Mouse (Mus musculus): Measurements from ENCODE around the gene Zfp398.

Gene Zfp398

DNA sequence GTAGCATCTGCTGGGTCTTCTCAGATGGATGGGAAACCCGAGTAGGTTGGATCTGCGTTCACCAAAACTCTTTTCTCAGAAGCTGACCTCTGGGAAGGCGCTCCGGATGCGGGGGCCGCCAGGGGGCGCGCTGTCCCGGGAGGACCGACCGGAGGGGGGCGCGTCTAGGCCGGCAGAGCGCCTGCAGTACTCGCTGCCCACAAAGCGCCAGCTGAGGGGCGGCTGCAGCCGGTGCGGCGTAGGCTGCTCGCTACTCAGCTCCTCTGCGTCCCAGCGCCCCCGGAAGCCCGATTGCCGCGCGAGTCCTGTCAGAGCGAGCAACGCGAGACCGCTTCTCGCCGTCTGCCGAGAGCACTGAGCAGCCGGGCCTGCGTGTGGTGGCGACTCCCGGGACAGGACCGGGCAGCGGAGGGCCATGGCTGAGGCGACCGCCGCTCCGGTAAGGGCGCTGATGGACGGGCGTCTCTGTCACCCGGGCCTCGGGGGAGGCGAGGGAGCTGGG, at the start of gene Zfp398:
Zfp398 (plus strand) TSS at position 180 of the 502 bp plus-strand sequence.
- peak; percentile 97 for DNase-seq (ENCODE audit: low spot score)

DNA sequence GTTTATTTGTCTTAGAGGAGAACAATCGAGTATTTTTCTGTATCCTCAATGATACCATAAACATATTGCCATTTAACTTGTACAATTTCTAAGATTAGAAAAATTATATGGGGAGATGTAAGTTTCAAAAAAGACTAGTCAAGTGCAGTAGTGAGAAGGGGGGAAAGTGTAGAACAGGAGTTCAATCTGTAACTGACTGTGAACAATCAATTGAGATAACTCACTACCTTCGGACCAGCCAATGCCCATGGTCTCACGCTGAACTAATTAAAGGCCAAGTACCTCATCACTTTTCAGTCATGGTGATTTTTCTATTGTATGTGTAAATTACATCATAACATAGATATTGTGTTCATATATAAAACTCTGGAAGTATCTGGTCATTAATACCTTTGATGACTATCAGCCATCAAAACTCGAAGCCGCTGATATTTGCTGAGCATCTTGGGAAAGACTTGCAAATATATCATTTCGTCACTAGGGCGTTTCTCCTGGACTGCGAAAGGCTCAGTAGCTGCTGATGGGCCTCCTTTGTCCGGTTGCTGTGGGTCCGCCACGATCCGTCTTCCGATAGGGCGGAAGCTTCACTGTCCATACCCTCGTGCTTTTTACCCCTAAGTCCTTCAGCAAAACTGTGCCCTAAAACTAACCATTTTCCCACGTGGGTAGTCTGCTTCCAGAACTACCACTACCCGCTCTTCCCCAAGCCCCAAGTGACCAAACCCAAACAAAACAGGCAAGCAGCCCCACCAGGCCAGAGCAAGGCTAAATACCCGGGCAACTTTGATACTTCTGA, 47.3 kb upstream of the Zfp398 start:
- peak; percentile 66 for DNase-seq (ENCODE audit: low spot score)

DNA sequence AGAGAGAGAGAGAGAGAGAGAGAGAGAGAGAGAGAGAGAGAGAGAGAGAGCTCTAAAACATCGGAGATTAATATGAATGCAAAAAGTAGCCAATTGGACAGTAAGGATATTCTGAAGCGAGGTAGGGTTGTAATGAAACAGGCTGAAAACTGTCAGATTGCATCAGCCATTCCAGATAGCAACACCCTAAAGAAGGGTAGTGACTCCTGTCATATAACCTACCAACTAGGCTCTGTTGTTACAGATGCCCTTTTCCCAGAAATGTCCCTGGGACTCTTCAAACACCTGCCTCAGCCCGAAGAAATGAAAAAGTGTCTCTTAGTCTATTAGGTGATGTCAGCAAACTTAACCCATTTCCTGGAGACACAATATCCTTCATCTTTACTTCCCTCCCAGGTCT, 46.6 kb upstream of the Zfp398 start:
- DNase-seq (ENCODE audit: low spot score), result no peak

DNA sequence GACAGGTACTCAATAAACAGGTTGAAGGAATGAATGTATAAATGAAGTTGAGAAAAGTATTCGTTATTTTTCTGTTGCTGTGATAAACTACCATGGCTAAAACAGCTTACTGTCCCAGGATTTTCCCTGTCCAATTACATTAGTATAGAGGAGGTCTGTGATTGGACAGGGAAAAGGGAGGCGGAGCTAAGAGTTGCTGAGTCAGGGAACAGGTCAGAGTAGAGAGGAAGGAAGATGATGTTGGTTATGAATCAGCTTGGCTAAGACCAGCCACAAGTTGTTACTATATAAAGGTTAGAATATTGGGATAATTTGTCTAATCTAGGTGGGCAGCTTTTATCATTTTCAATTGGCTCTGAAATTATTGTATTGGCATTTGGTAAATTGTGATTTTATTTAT, 44.7 kb upstream of the Zfp398 start:
- DNase-seq (ENCODE audit: low spot score), result no peak

DNA sequence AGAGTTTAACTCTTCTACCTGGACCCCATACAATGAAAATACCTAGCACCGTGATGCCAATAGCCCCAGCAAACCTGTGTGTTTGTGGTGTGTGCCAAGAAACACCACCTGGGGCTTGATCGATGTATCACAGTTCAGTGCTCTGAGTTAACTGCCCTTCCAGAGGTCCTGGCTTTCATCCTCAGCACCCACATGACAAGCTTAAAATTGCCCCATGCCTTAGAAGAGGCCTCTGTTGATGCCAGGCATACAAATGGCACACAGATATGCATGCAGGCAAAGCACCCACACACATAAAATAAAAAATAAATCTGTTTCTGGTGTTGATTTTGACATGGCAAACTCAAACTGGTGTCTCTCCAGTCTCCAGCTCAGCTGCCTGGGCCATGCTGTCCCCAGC, 42.9 kb upstream of the Zfp398 start:
- no peak for DNase-seq (ENCODE audit: low spot score)

DNA sequence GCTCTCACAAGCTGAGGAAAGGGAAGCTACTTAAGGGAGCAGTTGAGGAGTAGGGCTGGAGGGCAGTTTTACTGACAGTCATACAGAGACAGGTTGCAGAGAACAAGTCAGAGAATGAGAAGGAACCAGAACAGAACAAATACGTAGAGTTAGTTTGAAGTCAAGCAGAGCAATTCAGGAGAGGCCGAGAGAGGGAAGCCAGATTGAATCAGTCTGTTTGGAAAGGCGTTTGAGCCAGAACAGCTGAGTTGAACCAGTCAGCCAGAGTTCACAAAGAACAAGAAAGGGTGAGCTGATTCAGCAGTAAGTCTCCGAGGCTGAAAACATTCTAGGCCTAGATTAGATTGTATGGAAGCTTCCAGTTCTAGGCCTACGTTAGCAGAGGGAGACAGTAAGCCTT, 42.2 kb upstream of the Zfp398 start:
- DNase-seq (ENCODE audit: low spot score), result no peak

DNA sequence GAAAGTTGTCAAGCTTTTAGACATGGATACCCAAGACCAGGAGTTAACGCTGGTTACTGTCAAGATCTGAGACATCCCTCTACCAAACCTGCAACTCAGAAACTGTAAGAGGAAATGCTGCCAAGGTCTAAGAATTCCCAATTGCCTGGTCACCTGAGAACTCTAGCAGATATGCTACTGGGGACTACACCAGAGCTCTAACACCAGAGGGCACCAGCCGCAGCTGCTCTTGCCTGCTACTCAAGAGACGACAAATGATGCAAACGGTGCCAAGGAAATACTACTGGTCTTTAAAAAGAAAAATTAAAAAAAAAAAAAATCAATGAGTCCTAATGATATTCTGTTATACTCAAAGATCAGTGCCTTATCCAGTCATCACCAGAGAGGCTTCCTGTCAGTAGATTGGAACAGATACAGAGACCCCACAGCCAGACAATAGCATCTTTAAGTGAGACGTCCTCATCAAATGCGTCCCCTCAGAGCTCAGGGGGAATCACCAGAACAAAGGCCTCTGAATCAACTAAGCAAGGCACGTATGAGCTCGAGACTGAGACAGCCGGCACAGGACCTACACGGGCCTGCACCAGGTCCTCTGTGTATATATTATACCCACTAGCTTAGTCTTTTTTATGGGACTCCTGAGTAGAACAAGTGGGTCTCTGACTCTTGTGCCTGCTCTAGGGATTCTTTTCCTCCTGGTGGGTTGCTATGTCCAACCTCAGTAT, 41.2 kb upstream of the Zfp398 start:
- DNase-seq (ENCODE audit: low spot score), result no peak

DNA sequence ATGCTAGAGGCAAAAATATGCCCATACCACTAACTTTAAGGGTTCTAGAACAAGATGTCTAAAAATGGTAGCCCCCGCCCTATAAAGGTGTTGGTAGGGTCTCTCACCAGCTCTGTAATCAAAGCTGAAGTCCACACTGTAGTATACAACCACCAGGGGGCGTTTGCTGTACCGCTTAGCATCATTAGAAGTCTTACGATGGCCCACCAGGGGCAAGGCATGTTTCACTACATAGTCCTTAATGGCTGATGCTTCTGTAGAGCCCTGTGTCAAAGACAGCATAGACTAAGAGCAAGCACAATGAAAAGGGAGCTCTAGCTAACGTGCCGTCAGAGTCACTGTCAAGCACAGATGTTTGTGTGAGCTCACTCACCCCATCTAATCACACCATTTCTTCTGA, 36.4 kb upstream of the Zfp398 start:
- DNase-seq (ENCODE audit: low spot score), result peak; percentile 30

DNA sequence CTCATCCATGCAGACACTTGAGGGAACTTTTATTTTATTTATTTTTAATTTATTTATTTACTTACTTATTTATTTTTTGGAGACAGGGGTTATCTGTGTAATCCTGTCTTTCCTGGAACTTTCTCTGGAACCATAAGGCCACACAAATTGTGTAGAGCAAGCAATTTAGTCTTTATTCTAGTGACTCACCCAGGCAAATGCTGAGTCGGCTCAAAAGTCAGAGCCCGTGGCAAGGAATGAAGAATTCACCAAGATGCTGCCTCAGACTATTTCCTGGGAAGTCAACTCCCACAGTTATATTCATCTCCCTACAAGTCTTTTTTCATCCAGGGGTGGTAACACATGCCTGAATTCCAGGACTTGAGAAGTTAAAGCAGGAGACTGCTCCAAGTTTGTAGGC, 29.9 kb upstream of the Zfp398 start:
- no peak for DNase-seq (ENCODE audit: low spot score)

DNA sequence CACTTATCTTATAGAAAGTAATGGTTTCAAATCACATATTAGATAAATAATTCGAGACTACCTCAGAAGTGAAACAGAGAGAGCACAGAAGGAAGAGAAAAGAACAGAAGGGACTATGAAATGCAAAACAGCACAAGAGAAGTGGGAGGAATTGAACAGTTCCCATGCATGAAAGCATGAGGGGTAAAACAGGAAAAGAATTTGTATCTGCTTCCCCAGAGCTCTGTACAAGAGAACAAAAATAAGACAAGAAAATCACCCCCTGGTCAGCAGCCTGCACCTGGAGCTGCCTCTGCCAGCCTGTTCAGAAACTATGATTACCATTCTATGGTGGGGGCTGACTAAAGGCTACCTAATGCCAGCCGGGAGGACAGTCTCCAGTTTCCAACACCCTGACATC, 28.0 kb upstream of the Zfp398 start:
- DNase-seq (ENCODE audit: low spot score), result no peak

DNA sequence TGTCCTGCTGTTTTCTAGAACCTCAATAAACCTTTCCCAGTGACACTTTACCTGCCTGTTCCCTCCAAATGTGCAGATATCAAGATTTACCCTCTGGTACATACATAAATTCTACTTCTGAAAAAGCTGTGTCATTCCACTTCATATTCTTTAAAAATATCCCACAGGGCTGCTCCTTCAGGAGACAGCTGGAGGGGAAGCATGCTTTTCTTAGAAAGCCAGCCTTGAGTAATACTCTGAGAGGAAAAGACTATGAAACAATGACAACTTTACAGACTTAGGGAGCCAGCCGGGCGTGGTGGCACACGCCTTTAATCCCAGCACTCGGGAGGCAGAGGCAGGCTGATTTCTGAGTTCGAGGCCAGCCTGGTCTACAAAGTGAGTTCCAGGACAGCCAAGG, 26.9 kb upstream of the Zfp398 start:
- no peak for DNase-seq (ENCODE audit: low spot score)

DNA sequence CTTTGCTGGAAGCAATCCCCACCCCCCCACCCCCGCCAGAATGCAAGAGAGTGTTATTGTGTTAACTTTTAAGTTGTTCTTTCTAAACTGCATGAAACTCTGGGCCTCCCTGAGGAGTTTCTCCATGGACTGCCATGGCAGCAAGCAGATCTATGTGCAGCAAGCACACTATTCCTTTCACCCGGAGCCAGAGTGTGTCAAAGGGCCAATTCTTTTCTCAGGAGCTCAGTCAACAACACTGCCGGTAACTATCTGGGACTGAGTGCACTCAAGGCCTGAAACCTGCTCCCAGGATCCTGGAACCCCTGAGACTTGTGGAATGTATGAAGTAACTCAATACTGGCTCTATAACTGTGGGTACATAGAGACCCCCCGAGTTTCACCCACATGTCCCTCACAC, 26.4 kb upstream of the Zfp398 start:
- no peak for DNase-seq (ENCODE audit: low spot score)

DNA sequence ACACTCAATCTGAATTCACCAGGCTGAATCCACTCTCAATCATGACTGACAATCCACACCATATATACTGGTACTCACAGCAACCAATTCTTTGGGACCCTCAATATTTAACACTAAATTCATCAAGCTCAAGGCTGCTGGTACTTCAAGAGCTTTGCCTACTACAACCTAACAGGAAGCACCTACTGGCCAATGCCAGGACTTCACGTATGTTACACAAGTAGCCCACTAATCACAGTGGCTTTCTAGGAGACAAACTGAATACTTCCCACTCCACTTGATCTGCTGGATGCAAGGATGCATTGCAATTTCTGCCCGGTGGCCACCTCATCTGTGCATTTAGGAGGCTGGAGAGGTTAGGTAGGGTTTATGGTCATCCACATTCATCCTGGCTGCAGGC, 25.3 kb upstream of the Zfp398 start:
- DNase-seq (ENCODE audit: low spot score), result no peak

DNA sequence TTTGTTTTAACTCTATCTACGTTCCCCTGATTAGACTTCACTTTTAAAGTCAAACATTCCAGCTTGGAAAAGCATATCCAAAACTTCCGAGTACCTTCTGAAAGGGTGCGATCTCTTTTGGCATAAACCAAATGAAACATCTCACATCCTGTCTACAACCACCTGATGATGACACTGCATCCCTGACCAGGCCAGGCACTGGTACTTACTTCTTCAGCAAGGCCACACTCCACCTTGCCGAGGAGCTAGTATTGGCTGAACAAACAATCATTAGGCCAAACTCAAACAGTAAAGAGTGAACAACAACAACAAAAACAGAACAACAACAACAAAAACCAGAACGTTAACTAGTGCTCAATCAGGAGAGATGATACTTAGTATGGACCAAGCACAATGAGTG, 24.1 kb upstream of the Zfp398 start:
- no peak for DNase-seq (ENCODE audit: low spot score)

DNA sequence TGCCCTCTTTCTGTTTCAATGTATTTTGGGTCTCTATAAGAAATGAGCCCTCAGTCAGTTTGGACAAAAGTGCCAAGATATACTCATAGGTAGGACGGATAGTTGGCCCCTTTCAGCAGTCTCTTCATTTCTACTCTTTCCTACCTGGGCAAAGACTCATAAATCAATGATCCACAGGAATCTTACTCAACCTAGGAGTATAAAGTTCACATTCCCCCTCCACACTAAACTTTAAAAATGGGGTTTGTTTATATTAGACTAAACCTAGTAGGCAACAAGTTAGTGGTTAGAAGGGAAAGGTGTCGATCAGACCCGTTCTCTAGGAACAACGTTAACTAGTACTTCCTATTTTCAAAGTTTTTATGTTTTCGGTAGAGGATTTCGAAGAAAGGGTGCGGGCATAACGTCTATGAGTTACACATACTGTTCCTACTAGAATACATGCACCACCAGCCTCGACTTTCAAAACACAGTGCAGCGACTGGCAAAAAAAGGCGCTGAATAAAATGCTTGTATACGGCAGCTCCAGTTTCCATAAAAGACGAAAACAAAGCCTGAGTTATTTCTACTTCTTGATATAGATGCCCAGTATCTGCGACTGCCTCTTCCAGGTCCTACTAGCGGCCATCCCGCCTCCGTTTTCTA, 23.1 kb upstream of the Zfp398 start:
- DNase-seq (ENCODE audit: low spot score), result no peak

DNA sequence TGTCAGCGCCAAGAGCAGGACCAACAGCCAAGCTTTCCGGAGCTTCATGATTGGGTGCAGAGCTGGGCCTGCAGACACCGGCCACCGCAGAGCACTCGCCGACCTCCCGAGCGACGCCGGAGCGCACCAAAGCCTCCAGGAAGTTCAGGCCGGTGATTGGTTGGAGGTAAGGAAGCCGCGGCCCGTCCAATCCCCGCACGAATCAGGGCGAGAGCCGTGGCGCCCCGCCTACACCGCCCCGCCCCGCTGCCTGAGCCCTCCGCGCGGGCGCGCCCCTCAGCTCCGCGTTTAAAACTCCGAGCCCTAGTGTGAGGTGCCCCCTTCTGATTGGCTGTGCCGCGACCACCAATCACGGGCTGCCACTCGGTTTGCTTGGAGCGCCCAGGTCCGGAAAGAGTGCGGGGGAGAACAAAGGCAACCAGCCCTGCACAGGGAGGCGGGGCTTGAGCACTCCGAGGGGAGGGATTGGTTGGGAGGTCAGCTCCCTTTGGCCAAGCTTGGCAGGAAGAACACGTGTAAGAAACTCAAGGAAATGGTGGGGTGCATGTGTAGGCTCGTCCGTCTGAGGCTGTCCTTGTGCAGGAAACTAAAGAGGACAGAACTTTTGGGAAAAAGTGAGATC, 22.1 kb upstream of the Zfp398 start, which contains the start of gene Pdia4:
Pdia4 (minus strand) TSS at position 174 of the 622 bp plus-strand sequence.
- DNase-seq (ENCODE audit: low spot score), result peak; percentile 95

DNA sequence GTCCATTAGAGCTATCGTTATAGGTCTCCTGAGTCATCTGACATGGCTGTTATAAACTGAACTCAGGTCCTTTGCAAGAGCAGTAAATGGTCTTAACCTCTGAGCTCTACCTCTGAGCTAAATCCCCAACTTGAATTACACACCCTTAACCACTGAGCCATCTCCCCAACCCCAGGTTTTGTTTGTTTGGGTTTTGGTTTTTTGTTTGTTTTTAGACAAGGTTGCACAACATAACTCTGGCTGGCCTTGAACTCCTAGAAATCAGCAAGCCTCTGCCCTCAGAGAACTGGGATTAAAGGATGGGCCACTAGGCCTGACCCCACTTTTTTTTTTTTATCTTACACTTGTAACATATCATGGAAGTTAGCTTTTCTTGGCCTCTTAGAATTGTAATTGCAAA, 19.3 kb upstream of the Zfp398 start:
- no peak for DNase-seq (ENCODE audit: low spot score)

DNA sequence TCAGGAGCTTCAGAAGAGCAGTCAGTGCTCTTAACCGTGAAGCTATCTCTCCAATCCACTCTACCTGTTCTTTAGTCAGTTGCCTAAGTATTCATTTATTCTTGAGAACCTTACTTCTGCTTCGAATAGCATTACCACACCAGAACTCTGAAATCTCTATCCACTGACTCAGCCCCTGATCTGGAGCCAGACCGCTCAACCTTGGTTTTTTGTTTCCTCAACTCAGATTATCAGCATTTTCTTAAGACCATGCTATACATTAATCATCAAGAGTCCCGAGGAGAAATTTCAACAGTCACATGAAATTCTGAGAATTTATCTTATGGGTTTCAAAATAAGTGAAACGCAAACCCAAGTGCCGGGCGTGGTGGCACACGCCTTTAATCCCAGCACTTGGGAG, 16.7 kb upstream of the Zfp398 start:
- DNase-seq (ENCODE audit: low spot score), result no peak

DNA sequence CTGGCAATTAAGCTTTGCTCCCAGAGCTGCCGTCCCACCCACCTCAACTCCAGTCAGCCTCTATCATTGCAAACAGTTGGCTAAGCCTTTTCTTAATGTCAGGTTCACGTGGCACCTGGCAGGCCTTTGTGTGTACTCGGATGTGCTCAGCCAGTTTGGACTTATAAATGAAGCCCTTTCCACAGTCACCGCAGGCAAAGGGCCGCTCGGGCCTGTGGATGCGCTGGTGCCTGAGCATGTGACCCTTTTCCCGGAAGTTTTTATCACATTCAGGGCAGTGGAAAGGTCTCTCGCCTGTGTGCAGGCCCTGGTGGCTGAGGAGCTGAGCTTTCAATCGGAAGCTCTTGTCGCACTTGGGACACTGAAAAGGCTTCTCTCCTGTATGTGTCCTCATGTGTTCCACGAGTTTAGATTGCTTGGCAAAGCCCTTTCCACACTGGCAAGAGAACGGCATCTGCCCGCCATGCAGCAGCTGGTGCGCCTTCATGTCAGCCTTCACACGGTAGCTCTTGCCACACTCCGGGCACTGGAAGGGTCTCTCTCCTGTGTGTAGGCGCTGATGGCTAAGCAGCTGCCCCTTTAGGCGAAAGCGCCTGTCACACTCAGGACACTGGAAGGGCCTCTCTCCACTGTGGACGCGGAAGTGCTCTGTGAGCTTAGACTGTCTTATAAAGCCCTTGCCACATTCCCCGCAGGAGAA, 15.7 kb upstream of the Zfp398 start:
- no peak for DNase-seq (ENCODE audit: low spot score)

DNA sequence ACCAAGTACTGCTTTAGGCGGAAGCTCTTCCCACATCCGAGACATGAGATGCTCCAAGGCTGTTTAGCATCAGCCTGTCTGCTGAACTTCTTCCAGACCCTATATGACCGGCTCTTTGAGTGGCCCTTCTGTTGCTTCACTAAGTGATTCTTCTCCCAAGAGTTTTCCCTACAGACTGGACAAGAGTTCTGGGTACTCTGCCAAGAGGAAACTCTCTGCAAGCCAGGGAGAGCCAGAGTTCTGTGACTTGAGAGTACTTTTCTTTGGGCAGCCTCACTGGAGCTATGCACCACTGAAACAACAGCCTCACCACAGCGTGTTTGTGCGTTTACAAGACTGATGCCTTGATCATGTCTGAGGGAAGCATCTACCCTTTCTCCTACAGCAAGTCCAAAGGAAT, 14.2 kb upstream of the Zfp398 start:
- no peak for DNase-seq (ENCODE audit: low spot score)

DNA sequence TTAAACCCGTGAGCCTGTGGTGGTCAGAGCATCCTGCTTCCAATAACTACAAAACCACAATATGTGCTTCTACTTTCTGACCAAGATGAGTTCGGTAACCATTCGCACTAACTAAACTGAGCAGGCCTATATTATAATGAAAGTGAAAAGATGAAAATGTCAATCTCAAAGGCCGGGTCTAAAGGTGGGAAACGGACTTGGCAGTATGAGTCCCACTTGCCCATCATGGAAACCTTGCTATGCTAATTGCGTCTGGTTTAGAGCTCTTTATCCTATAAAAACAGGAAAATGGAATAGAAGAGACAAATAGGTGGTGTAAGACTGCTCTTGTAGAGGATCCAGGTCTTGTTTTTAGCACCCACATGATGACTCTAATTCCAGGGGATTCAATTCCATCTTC, 13.7 kb upstream of the Zfp398 start:
- no peak for DNase-seq (ENCODE audit: low spot score)

DNA sequence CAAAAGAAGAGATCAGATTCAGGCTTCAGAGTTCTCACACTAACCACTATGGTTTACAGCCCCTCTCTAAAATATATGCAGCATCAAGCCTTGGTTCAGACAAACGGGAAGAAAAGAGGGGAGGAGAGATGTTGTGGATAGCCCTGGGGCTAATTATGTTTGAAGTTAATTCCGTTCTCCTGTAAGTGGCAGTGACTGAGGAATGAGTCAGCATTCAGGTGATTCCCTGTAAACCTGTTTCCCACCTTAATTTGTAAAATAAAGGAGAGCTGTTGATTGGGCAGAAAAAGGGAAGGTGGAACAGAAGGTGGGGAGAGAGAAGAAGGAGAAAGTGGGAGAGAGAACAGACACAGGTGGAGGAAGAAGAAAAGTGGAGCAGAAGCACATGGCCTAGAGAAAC, 11.2 kb upstream of the Zfp398 start:
- no peak for DNase-seq (ENCODE audit: low spot score)

Measured in ovary, postnatal 14 days (tissue).